Mouse (Mus musculus) embryonic facial prominence, embryonic 10.5 days (tissue): ENCODE measurements around the gene Mrc2. TPM values are rescaled to one million over a fixed set of nuclear protein-coding genes. Genes with fewer than 3 reads are reported as not detected.
A peak's percentile ranks its signal among the peaks of the same experiment; 100 is the strongest.

Experiments
- DNase-seq: peaks from one replicate; pipeline ENCODE4 v3.0.0-alpha.2; 2017; ENCODE audit warnings: low spot score
- H3K27ac ChIP-seq: fragments of 300-500 bp; sonication (generic); replicated peaks from 2 replicates; pipeline ENCODE4 v1.5.1; 2016; ENCODE audit warnings: mild to moderate bottlenecking
- H3K27me3 ChIP-seq: fragments of 300-500 bp; sonication (generic); replicated peaks from 2 replicates; pipeline ENCODE4 v1.6.1; 2016; ENCODE audit warnings: low read depth, mild to moderate bottlenecking; ENCODE audit not compliant: poor library complexity, severe bottlenecking
- H3K36me3 ChIP-seq: fragments of 300-500 bp; sonication (generic); replicated peaks from 2 replicates; pipeline ENCODE4 v1.6.1; 2016; ENCODE audit warnings: mild to moderate bottlenecking, moderate library complexity
- H3K4me1 ChIP-seq: fragments of 300-500 bp; sonication (generic); 2 replicates; pipeline ENCODE4 v1.6.1; 2016
- H3K4me3 ChIP-seq: fragments of 300-500 bp; sonication (generic); 2 replicates; pipeline ENCODE4 v1.5.1; 2016; ENCODE audit warnings: mild to moderate bottlenecking, moderate library complexity
- H3K9me3 ChIP-seq: fragments of 300-500 bp; sonication (generic); 2 replicates; pipeline ENCODE4 v1.6.1; 2016; ENCODE audit warnings: mild to moderate bottlenecking
- WGBS: fragments of 180-500 bp; shearing (Covaris S2); methylation state at CpG from one replicate; pipeline ENCODE4 v1.1.7; 2016; 5-methylcytosine and 5-hydroxymethylcytosine counted together
- polyA plus RNA-seq: library from polyadenylated mRNA; unstranded; fragments of >200 nt; fragmentation: Nextera tagmentation; extraction: Ambion mirVana; gene quantifications from 2 replicates; pipeline ENCODE4 v1.2.1, GENCODE M21; 2016

The Mrc2 gene
- polyA plus RNA-seq, 1 experiment from 2014 or later, result 27.6 TPM

GRCm38 (mm10) chr11:105312972-105313632, 20.7 kb downstream of the Mrc2 start:
- Histone ChIP-seq H3K9me3 (no peaks in the 10 kb centered on the region), H3K36me3 (peaks cover 42% of the 10 kb centered on the region), H3K4me3 (peak overlapping the region; percentile 27), H3K27me3 (no peaks in the 10 kb centered on the region), H3K4me1 (peaks cover 69% of the 10 kb centered on the region), H3K27ac (peak overlapping the region; percentile 80)
- DNase-seq, result peak; percentile 85
- WGBS, result 19% methylated on average over 10 of the region's 10 CpGs

- H3K4me3 ChIP-seq, result peak overlapping the region; percentile 35
- H3K9me3 ChIP-seq, result no peaks in the 10 kb centered on the region
- peaks cover 65% of the 10 kb centered on the region for H3K4me1 ChIP-seq
- no peak for DNase-seq
- peak overlapping the region; percentile 80 for H3K27ac ChIP-seq
- WGBS, result 32% methylated on average over 8 of the region's 8 CpGs
- H3K27me3 ChIP-seq, result no peaks in the 10 kb centered on the region
- H3K36me3 ChIP-seq, result peaks cover 41% of the 10 kb centered on the region
Observed at GRCm38 (mm10) chr11:105313633-105314014, 21.2 kb downstream of the Mrc2 start.

GRCm38 (mm10) chr11:105315296-105315695, 22.9 kb downstream of the Mrc2 start:
- WGBS, result 83% methylated on average over 8 of the region's 8 CpGs
- peaks cover 37% of the 10 kb centered on the region for H3K36me3 ChIP-seq
- H3K4me1 ChIP-seq, result peaks cover 59% of the 10 kb centered on the region
- H3K27me3 ChIP-seq, result no peaks in the 10 kb centered on the region
- H3K4me3 ChIP-seq, result no peak overlapping the region
- no peak overlapping the region; the same call in 1 of the 2 replicates for H3K27ac ChIP-seq
- DNase-seq, result no peak
- H3K9me3 ChIP-seq, result no peaks in the 10 kb centered on the region

- Histone ChIP-seq H3K27ac (no peak overlapping the region; the same call in 1 of the 2 replicates), H3K27me3 (no peaks in the 10 kb centered on the region), H3K4me1 (peaks cover 51% of the 10 kb centered on the region), H3K4me3 (no peak overlapping the region), H3K36me3 (peaks cover 45% of the 10 kb centered on the region), H3K9me3 (no peaks in the 10 kb centered on the region)
- DNase-seq, result no peak
- WGBS, result 94% methylated on average over 4 of the region's 4 CpGs
Observed at GRCm38 (mm10) chr11:105316121-105316520, 23.7 kb downstream of the Mrc2 start.

GRCm38 (mm10) chr11:105317769-105318168, 25.3 kb downstream of the Mrc2 start:
- DNase-seq, result no peak
- Histone ChIP-seq H3K4me3 (no peak overlapping the region), H3K27me3 (no peaks in the 10 kb centered on the region), H3K4me1 (peaks cover 35% of the 10 kb centered on the region), H3K36me3 (peaks cover 46% of the 10 kb centered on the region), H3K9me3 (no peaks in the 10 kb centered on the region), H3K27ac (no peak overlapping the region)
- 93% methylated on average over 6 of the region's 6 CpGs for WGBS

- Histone ChIP-seq H3K4me1 (peaks cover 2% of the 10 kb centered on the region), H3K4me3 (no peak overlapping the region), H3K9me3 (no peaks in the 10 kb centered on the region), H3K36me3 (peaks cover 45% of the 10 kb centered on the region), H3K27me3 (no peaks in the 10 kb centered on the region), H3K27ac (no peak overlapping the region)
- DNase-seq, result no peak
- 71% methylated on average over 2 of the region's 2 CpGs for WGBS
Observed at GRCm38 (mm10) chr11:105321090-105321489, 28.6 kb downstream of the Mrc2 start.

GRCm38 (mm10) chr11:105323530-105323929, 31.1 kb downstream of the Mrc2 start:
- H3K4me3 ChIP-seq, result no peak overlapping the region
- DNase-seq, result no peak
- no peaks in the 10 kb centered on the region for H3K9me3 ChIP-seq
- 82% methylated on average over 5 of the region's 5 CpGs for WGBS
- H3K27ac ChIP-seq, result no peak overlapping the region
- no peaks in the 10 kb centered on the region for H3K27me3 ChIP-seq
- peaks cover 6% of the 10 kb centered on the region for H3K4me1 ChIP-seq
- H3K36me3 ChIP-seq, result peaks cover 56% of the 10 kb centered on the region

GRCm38 (mm10) chr11:105327101-105327500, 34.7 kb downstream of the Mrc2 start:
- DNase-seq, result no peak
- Histone ChIP-seq H3K4me3 (no peak overlapping the region), H3K36me3 (peaks cover 70% of the 10 kb centered on the region), H3K4me1 (peaks cover 21% of the 10 kb centered on the region), H3K9me3 (no peaks in the 10 kb centered on the region), H3K27me3 (no peaks in the 10 kb centered on the region), H3K27ac (no peak overlapping the region)
- 86% methylated on average over 3 of the region's 3 CpGs for WGBS

GRCm38 (mm10) chr11:105329962-105330361, 37.5 kb downstream of the Mrc2 start:
- peaks cover 96% of the 10 kb centered on the region for H3K36me3 ChIP-seq
- no peak for DNase-seq
- H3K4me3 ChIP-seq, result no peak overlapping the region
- WGBS, result 73% methylated on average over 9 of the region's 9 CpGs
- H3K9me3 ChIP-seq, result no peaks in the 10 kb centered on the region
- H3K27ac ChIP-seq, result no peak overlapping the region
- peaks cover 21% of the 10 kb centered on the region for H3K4me1 ChIP-seq
- no peaks in the 10 kb centered on the region for H3K27me3 ChIP-seq

GRCm38 (mm10) chr11:105331129-105331528, 38.7 kb downstream of the Mrc2 start:
- Histone ChIP-seq H3K4me3 (no peak overlapping the region), H3K36me3 (peaks cover 94% of the 10 kb centered on the region), H3K9me3 (no peaks in the 10 kb centered on the region), H3K27ac (no peak overlapping the region), H3K4me1 (peaks cover 21% of the 10 kb centered on the region), H3K27me3 (no peaks in the 10 kb centered on the region)
- 85% methylated on average over 3 of the region's 3 CpGs for WGBS
- DNase-seq, result no peak

GRCm38 (mm10) chr11:105331732-105332131, 39.3 kb downstream of the Mrc2 start:
- Histone ChIP-seq H3K9me3 (no peaks in the 10 kb centered on the region), H3K27ac (no peak overlapping the region), H3K4me3 (no peak overlapping the region), H3K4me1 (peaks cover 21% of the 10 kb centered on the region), H3K36me3 (peaks cover 94% of the 10 kb centered on the region), H3K27me3 (no peaks in the 10 kb centered on the region)
- 56% methylated on average over 10 of the region's 10 CpGs for WGBS
- DNase-seq, result peak; percentile 54

- peaks cover 94% of the 10 kb centered on the region for H3K36me3 ChIP-seq
- peaks cover 21% of the 10 kb centered on the region for H3K4me1 ChIP-seq
- no peaks in the 10 kb centered on the region for H3K9me3 ChIP-seq
- 68% methylated on average over 8 of the region's 8 CpGs for WGBS
- DNase-seq, result peak; percentile 57
- H3K4me3 ChIP-seq, result no peak overlapping the region
- H3K27ac ChIP-seq, result no peak overlapping the region
- H3K27me3 ChIP-seq, result no peaks in the 10 kb centered on the region
Observed at GRCm38 (mm10) chr11:105332468-105332867, 40.0 kb downstream of the Mrc2 start.

- Histone ChIP-seq H3K27ac (no peak overlapping the region), H3K4me3 (no peak overlapping the region), H3K4me1 (peaks cover 19% of the 10 kb centered on the region), H3K36me3 (peaks cover 94% of the 10 kb centered on the region), H3K27me3 (no peaks in the 10 kb centered on the region), H3K9me3 (no peaks in the 10 kb centered on the region)
- WGBS, result 66% methylated on average over 8 of the region's 8 CpGs
- no peak for DNase-seq
Observed at GRCm38 (mm10) chr11:105333867-105334670, 41.6 kb downstream of the Mrc2 start.
